ENCODE assay signal across 8 mouse cellular contexts in genomic region chr7:143008370-143008926, GRCm38 (mm10). TPM values are rescaled to one million over a fixed set of nuclear protein-coding genes. Genes with fewer than 3 reads are reported as not detected.
A peak's percentile ranks its signal among the peaks of the same experiment; 100 is the strongest.
DNase-seq lines count a peak whose midpoint lies in the region; ATAC-seq and TF ChIP-seq lines count a peak whose summit lies in the region.

No protein-coding gene starts in this region.

- no peaks in the 10 kb centered on the region for H3K27me3 ChIP-seq in CH12.LX (replicated peaks)
- H3K27me3 ChIP-seq in intestine, embryonic 14.5 days (replicated peaks; ENCODE audit: control insufficient read depth, insufficient read depth, low read length), result no peaks in the 10 kb centered on the region
- H3K27me3 ChIP-seq in liver, postnatal 0 days (ENCODE audit: insufficient read depth, low read length), result no peaks in the 10 kb centered on the region
- H3K27me3 ChIP-seq in neural tube, embryonic 15.5 days (replicated peaks), result no peaks in the 10 kb centered on the region

- TF ChIP-seq EP300 in CH12.LX (IDR thresholded peaks at IDR 0.05; ENCODE audit: low read length), result no peak
- no peak for TF ChIP-seq EP300 in liver, postnatal 0 days (IDR thresholded peaks at IDR 0.05; ENCODE audit: low read depth)

- TF ChIP-seq CTCF in CH12.LX (conservative IDR thresholded peaks at IDR 0.05 in 1 of 2, IDR thresholded peaks at IDR 0.05 in 1 of 2; ENCODE audit: low read depth in 2 of 2, low read length in 2 of 2), result no peak
- no peak; the same call in 1 of the 2 replicates for TF ChIP-seq CTCF in liver, postnatal 0 days (IDR thresholded peaks at IDR 0.05; ENCODE audit: low read depth)

- peak overlapping the region; percentile 53 for H3K4me2 ChIP-seq in CH12.LX (ENCODE audit: insufficient read depth, low read depth, poor library complexity, severe bottlenecking)
- H3K4me2 ChIP-seq in intestine, embryonic 14.5 days (ENCODE audit: low read length), result peak overlapping the region; percentile 23
- peak overlapping the region; percentile 87 for H3K4me2 ChIP-seq in liver, postnatal 0 days (ENCODE audit: low read depth, low read length)
- H3K4me2 ChIP-seq in neural tube, embryonic 15.5 days, result peak overlapping the region; percentile 19

- peaks cover 13 to 38% of the 10 kb centered on the region in 2 experiments for H3K4me1 ChIP-seq in CH12.LX (ENCODE audit: control insufficient read depth in 1 of 2, insufficient read depth in 2 of 2)
- peaks cover 56% of the 10 kb centered on the region for H3K4me1 ChIP-seq in intestine, embryonic 14.5 days (replicated peaks; ENCODE audit: control insufficient read depth, insufficient read depth, low read length)
- peaks cover 41% of the 10 kb centered on the region for H3K4me1 ChIP-seq in liver, postnatal 0 days (ENCODE audit: insufficient read depth)
- peaks cover 43% of the 10 kb centered on the region for H3K4me1 ChIP-seq in neural tube, embryonic 15.5 days

- TF ChIP-seq RAD21 in CH12.LX (IDR thresholded peaks at IDR 0.05; ENCODE audit: low read depth, low read length), result no peak

- dilution Hi-C loops in CH12.LX (cut with MboI; ENCODE audit: extremely low pct_ligation_motif_present, extremely low pct_unique_long_range_greater_than_20kb, low sequenced_read_pairs), result no loop called here

- 0 out of 2 replicates have a peak, but pooled peaks have one; percentile 34 for TF ChIP-seq POLR2A in CH12.LX (IDR thresholded peaks at IDR 0.05; ENCODE audit: low read depth, low read length)

- H3K27ac ChIP-seq in CH12.LX (ENCODE audit: insufficient read depth, low read depth), result peak overlapping the region; percentile 34
- H3K27ac ChIP-seq in intestine, embryonic 14.5 days (ENCODE audit: low read depth), result peak overlapping the region; percentile 90
- peak overlapping the region; percentile 97 for H3K27ac ChIP-seq in liver, postnatal 0 days (ENCODE audit: low read depth)
- H3K27ac ChIP-seq in neural tube, embryonic 15.5 days (replicated peaks), result peak overlapping the region; percentile 82

- in situ Hi-C loops in CH12.LX (cut with MboI; ENCODE audit: low pct_ligation_motif_present, low pct_unique_long_range_greater_than_20kb, low sequenced_read_pairs), result loop anchor here (5.0 to 25.0 kb wide), 2 partner anchors 59 to 546 kb away; partner anchors contain the start of genes Lsp1 and Tssc4

- peak; percentile 68 for DNase-seq in CH12.LX (ENCODE audit: extremely low read depth)
- peak; percentile 64 for DNase-seq in adipocyte (ENCODE audit: low spot score)
- peak; percentile 57 for DNase-seq in gastrocnemius, postnatal 25 days
- no peak for DNase-seq in intestine, embryonic 14.5 days (ENCODE audit: low spot score)
- DNase-seq in liver, postnatal 0 days, result peak; percentile 45
- DNase-seq in c-Kit-positive CD71-positive TER-119-positive erythroid progenitor cells, embryonic 14.5 days (ENCODE audit: low spot score), result no peak
- DNase-seq in frontal cortex, adult 2 months (ENCODE audit: extremely low spot score in 1 of 2, low spot score in 1 of 2), result no peak

- H3K4me3 ChIP-seq in CH12.LX (replicated peaks in 1 of 3; ENCODE audit: low read depth in 2 of 3, low read length in 2 of 3, poor library complexity in 1 of 3), result peak overlapping the region; percentile 5 to 81 (median 74)
- H3K4me3 ChIP-seq in intestine, embryonic 14.5 days (ENCODE audit: low read depth, low read length), result no peak overlapping the region
- peak overlapping the region; percentile 58 for H3K4me3 ChIP-seq in liver, postnatal 0 days (ENCODE audit: low read depth, low read length)
- H3K4me3 ChIP-seq in neural tube, embryonic 15.5 days (replicated peaks), result no peak overlapping the region

- H3K36me3 ChIP-seq in CH12.LX (replicated peaks in 1 of 2; ENCODE audit: control insufficient read depth in 1 of 2, insufficient read depth in 1 of 2, low read length in 1 of 2), result peaks cover 0 to 35% of the 10 kb centered on the region in 2 experiments
- no peaks in the 10 kb centered on the region for H3K36me3 ChIP-seq in intestine, embryonic 14.5 days (ENCODE audit: control insufficient read depth, insufficient read depth, low read length)
- no peaks in the 10 kb centered on the region; the same call in 1 of the 2 replicates for H3K36me3 ChIP-seq in liver, postnatal 0 days (replicated peaks; ENCODE audit: insufficient read depth, low read length)
- H3K36me3 ChIP-seq in neural tube, embryonic 15.5 days, result no peaks in the 10 kb centered on the region

- no peaks in the 10 kb centered on the region for H3K9me3 ChIP-seq in CH12.LX (replicated peaks; ENCODE audit: low read length)
- no peaks in the 10 kb centered on the region for H3K9me3 ChIP-seq in intestine, embryonic 14.5 days (ENCODE audit: control insufficient read depth, low read length)
- no peaks in the 10 kb centered on the region for H3K9me3 ChIP-seq in liver, postnatal 0 days (ENCODE audit: low read length)
- no peaks in the 10 kb centered on the region for H3K9me3 ChIP-seq in neural tube, embryonic 15.5 days (replicated peaks)

- peaks cover 21% of the 10 kb centered on the region for H3K79me2 ChIP-seq in CH12.LX (replicated peaks; ENCODE audit: control insufficient read depth, extremely low read depth, insufficient read depth, poor library complexity, severe bottlenecking)

- H3K9ac ChIP-seq in CH12.LX (ENCODE audit: insufficient read depth, low read depth), result peak overlapping the region; percentile 15; the same call in 1 of the 2 replicates
- H3K9ac ChIP-seq in intestine, embryonic 14.5 days (ENCODE audit: low read length), result no peak overlapping the region
- peak overlapping the region; percentile 81 for H3K9ac ChIP-seq in liver, postnatal 0 days (replicated peaks)
- H3K9ac ChIP-seq in neural tube, embryonic 15.5 days (replicated peaks), result no peak overlapping the region

- peak; percentile 57 for ATAC-seq in intestine, embryonic 14.5 days (replicated peaks; ENCODE audit: low FRiP score, low TSS enrichment, low read depth)
- ATAC-seq in liver, postnatal 0 days, result peak; percentile 4; the same call in 1 of the 2 replicates
- ATAC-seq in neural tube, embryonic 15.5 days (ENCODE audit: low FRiP score), result peak; percentile 21

- WGBS in intestine, embryonic 14.5 days, result 44% methylated on average over 8 of the region's 8 CpGs
- WGBS in liver, postnatal 0 days (ENCODE audit: insufficient replicate concordance), result 41% methylated on average over 8 of the region's 8 CpGs
- WGBS in neural tube, embryonic 15.5 days, result 51% methylated on average over 8 of the region's 8 CpGs

TF ChIP-seq in CH12.LX, 34 proteins besides CTCF, POLR2A, EP300 and RAD21 (continues in another document):
- TF ChIP-seq ZKSCAN1 (IDR thresholded peaks at IDR 0.05; ENCODE audit: borderline replicate concordance, low read depth, low read length), result no peak
- TF ChIP-seq MEF2A (IDR thresholded peaks at IDR 0.05; ENCODE audit: borderline replicate concordance, low read depth, low read length), result no peak
- peak; percentile 48 for TF ChIP-seq IRF4 (IDR thresholded peaks at IDR 0.05; ENCODE audit: low read depth, low read length)
- peak; percentile 38; the same call in 1 of the 2 replicates for TF ChIP-seq NELFE (IDR thresholded peaks at IDR 0.05; ENCODE audit: low read depth, low read length)
- TF ChIP-seq USF1 (IDR thresholded peaks at IDR 0.05; ENCODE audit: low read depth, low read length), result no peak
- peak; percentile 53; the same call in 1 of the 2 replicates for TF ChIP-seq ELF1 (IDR thresholded peaks at IDR 0.05; ENCODE audit: low read depth, low read length)
- TF ChIP-seq MAX (IDR thresholded peaks at IDR 0.05; ENCODE audit: low read length), result no peak
- TF ChIP-seq ZC3H11A (IDR thresholded peaks at IDR 0.05; ENCODE audit: low read depth, low read length), result no peak
- TF ChIP-seq ZMIZ1 (IDR thresholded peaks at IDR 0.05; ENCODE audit: low read depth, low read length), result no peak
- no peak for TF ChIP-seq TBP (conservative IDR thresholded peaks at IDR 0.05; ENCODE audit: low read depth, low read length)
- no peak for TF ChIP-seq E2F4 (IDR thresholded peaks at IDR 0.05; ENCODE audit: insufficient replicate concordance, low read depth, low read length)
- TF ChIP-seq JUN (IDR thresholded peaks at IDR 0.05; ENCODE audit: insufficient read depth, low read depth, low read length), result no peak
- TF ChIP-seq HCFC1 (IDR thresholded peaks at IDR 0.05; ENCODE audit: low read depth, low read length), result no peak
- TF ChIP-seq UBTF (IDR thresholded peaks at IDR 0.05; ENCODE audit: low read depth, low read length), result no peak
- no peak; the same call in 1 of the 2 replicates for TF ChIP-seq CHD2 (IDR thresholded peaks at IDR 0.05; ENCODE audit: low read length)
- 0 out of 2 replicates have a peak, but pooled peaks have one; percentile 26 for TF ChIP-seq TCF12 (IDR thresholded peaks at IDR 0.05; ENCODE audit: low read depth, low read length)

RNA-seq across cellular contexts. Expression of gene Tspan32, which starts 3.6 kb away (rescaled TPM):
- total RNA-seq in CH12.LX (2012; rRNA removed) (27.2 and 28.2 TPM in 2 replicates), CH12.LX (2014; rRNA removed) (34.5 and 40.5 TPM in 2 replicates)
- polyA plus RNA-seq in CH12.LX (2012; ENCODE audit: insufficient read length, low read depth), result 28.6 and 29.9 TPM in 2 replicates
- total RNA-seq in gastrocnemius, postnatal 25 days (2021), result under 1 TPM; 0.23 to 0.27 TPM
- polyA plus RNA-seq in intestine, embryonic 14.5 days (2014; fragmentation: Nextera tagmentation; extraction: Ambion mirVana), result 1.5 and 1.6 TPM in 2 replicates
- polyA plus RNA-seq in liver, postnatal 0 days (2015; fragmentation: Nextera tagmentation; extraction: Ambion mirVana), result 31.0 and 37.5 TPM in 2 replicates
- 0.51 and 1.4 TPM in 2 replicates for polyA plus RNA-seq in neural tube, embryonic 15.5 days (2015; fragmentation: Nextera tagmentation; extraction: Ambion mirVana)
- 0.34 and 0.36 TPM in 2 replicates for polyA plus RNA-seq in frontal cortex, adult 2 months (2012; rRNA removed)

RNA-seq across cellular contexts. Expression of gene Ascl2, which starts 39.4 kb away (rescaled TPM):
- total RNA-seq in CH12.LX (2012; rRNA removed) (not detected in 2 replicates), CH12.LX (2014; rRNA removed) (not detected in 2 replicates)
- polyA plus RNA-seq in CH12.LX (2012; ENCODE audit: insufficient read length, low read depth), result not detected in 2 replicates
- not detected for total RNA-seq in gastrocnemius, postnatal 25 days (2021)
- polyA plus RNA-seq in intestine, embryonic 14.5 days (2014; fragmentation: Nextera tagmentation; extraction: Ambion mirVana), result 11.3 and 13.9 TPM in 2 replicates
- polyA plus RNA-seq in liver, postnatal 0 days (2015; fragmentation: Nextera tagmentation; extraction: Ambion mirVana), result 0.21 and 0.23 TPM in 2 replicates
- polyA plus RNA-seq in neural tube, embryonic 15.5 days (2015; fragmentation: Nextera tagmentation; extraction: Ambion mirVana), result 0.58 and 1.5 TPM in 2 replicates
- 0.90 and 1.3 TPM in 2 replicates for polyA plus RNA-seq in frontal cortex, adult 2 months (2012; rRNA removed)

RNA-seq across cellular contexts. Expression of gene Cd81, which starts 44.1 kb away (rescaled TPM):
- total RNA-seq in CH12.LX (2012; rRNA removed) (275 and 327 TPM in 2 replicates), CH12.LX (2014; rRNA removed) (334 and 352 TPM in 2 replicates)
- polyA plus RNA-seq in CH12.LX (2012; ENCODE audit: insufficient read length, low read depth), result 318 and 325 TPM in 2 replicates
- total RNA-seq in gastrocnemius, postnatal 25 days (2021), result 100 to 1,000 TPM; 118 to 130 TPM
- polyA plus RNA-seq in intestine, embryonic 14.5 days (2014; fragmentation: Nextera tagmentation; extraction: Ambion mirVana), result 457 and 534 TPM in 2 replicates
- polyA plus RNA-seq in liver, postnatal 0 days (2015; fragmentation: Nextera tagmentation; extraction: Ambion mirVana), result 213 and 231 TPM in 2 replicates
- 493 and 522 TPM in 2 replicates for polyA plus RNA-seq in neural tube, embryonic 15.5 days (2015; fragmentation: Nextera tagmentation; extraction: Ambion mirVana)
- polyA plus RNA-seq in frontal cortex, adult 2 months (2012; rRNA removed), result 516 and 607 TPM in 2 replicates

Comparison
In these comparisons a context has a peak if more than half of its experiments do, and no peak if none do; other contexts are left out.
1. DNase-seq: peak in CH12.LX (single experiment), adipocyte (single experiment), gastrocnemius, postnatal 25 days (single experiment) and liver, postnatal 0 days (single experiment); none in intestine, embryonic 14.5 days (single experiment), c-Kit-positive CD71-positive TER-119-positive erythroid progenitor cells, embryonic 14.5 days (single experiment) and frontal cortex, adult 2 months (0 of 2).
2. H3K27ac ChIP-seq: peak in every context shown above with its lines; median percentile 97 in liver, postnatal 0 days; 90 in intestine, embryonic 14.5 days; 82 in neural tube, embryonic 15.5 days; 34 in CH12.LX.
3. H3K4me2 ChIP-seq: peak in every context shown above with its lines; median percentile 87 in liver, postnatal 0 days; 53 in CH12.LX; 23 in intestine, embryonic 14.5 days; 19 in neural tube, embryonic 15.5 days.
4. H3K4me3 ChIP-seq: peak in CH12.LX (3 of 3) and liver, postnatal 0 days (single experiment); none in intestine, embryonic 14.5 days (single experiment) and neural tube, embryonic 15.5 days (single experiment).
5. H3K9ac ChIP-seq: peak in CH12.LX (single experiment) and liver, postnatal 0 days (single experiment); none in intestine, embryonic 14.5 days (single experiment) and neural tube, embryonic 15.5 days (single experiment).
6. ATAC-seq: peak in every context shown above with its lines; median percentile 57 in intestine, embryonic 14.5 days; 21 in neural tube, embryonic 15.5 days; 4 in liver, postnatal 0 days.
7. RNA of gene Tspan32, which starts 3.6 kb away (polyA plus RNA-seq): 31.0 to 37.5 TPM in liver, postnatal 0 days and 28.6 to 29.9 TPM in CH12.LX; 1.5 to 1.6 TPM in intestine, embryonic 14.5 days, 0.51 to 1.4 TPM in neural tube, embryonic 15.5 days and 0.34 to 0.36 TPM in frontal cortex, adult 2 months; every median in the first group is over 10 times any median in the second.